Mouse (Mus musculus): ENCODE measurements at regions not wholly inside any gene's neighbourhood (a gene's known extent, or its start where the extent isn't known, plus 50 kb on each side); places are given as distances from the start of the nearest gene placed in this dataset.

- no peak overlapping the region for H3K4me3 ChIP-seq (ENCODE audit: low read depth, low read length)
- H3K9ac ChIP-seq (ENCODE audit: low read depth, low read length) = no peak overlapping the region
- H3K4me2 ChIP-seq = no peak overlapping the region
- H3K27ac ChIP-seq (ENCODE audit: low read depth, low read length) = no peak overlapping the region
- H3K36me3 ChIP-seq (ENCODE audit: control insufficient read depth, insufficient read depth, low read length) = no peaks in the 10 kb centered on the region
- ATAC-seq (replicated peaks; ENCODE audit: insufficient number of reproducible peaks, low FRiP score, low TSS enrichment) = no peak
- H3K27me3 ChIP-seq (ENCODE audit: control insufficient read depth, insufficient read depth, low read length) = no peaks in the 10 kb centered on the region
- H3K4me1 ChIP-seq (ENCODE audit: control insufficient read depth, insufficient read depth, low read length) = 0 out of 2 replicates have a peak, but pooled peaks cover 5% of the 10 kb centered on the region
- H3K9me3 ChIP-seq (replicated peaks; ENCODE audit: control insufficient read depth, low read length) = no peaks in the 10 kb centered on the region
Observed at GRCm38 (mm10) chr3:128093046-128093445, 196.9 kb upstream of the Fam241a start.

- Histone ChIP-seq H3K4me1 (ENCODE audit: control insufficient read depth, insufficient read depth, low read length) (no peaks in the 10 kb centered on the region), H3K27ac (ENCODE audit: low read depth, low read length) (no peak overlapping the region), H3K27me3 (ENCODE audit: control insufficient read depth, insufficient read depth, low read length) (no peaks in the 10 kb centered on the region), H3K4me3 (ENCODE audit: low read depth, low read length) (no peak overlapping the region), H3K36me3 (ENCODE audit: control insufficient read depth, insufficient read depth, low read length) (no peaks in the 10 kb centered on the region), H3K9me3 (replicated peaks; ENCODE audit: control insufficient read depth, low read length) (no peaks in the 10 kb centered on the region), H3K9ac (ENCODE audit: low read depth, low read length) (no peak overlapping the region), H3K4me2 (no peak overlapping the region)
- ATAC-seq (replicated peaks; ENCODE audit: insufficient number of reproducible peaks, low FRiP score, low TSS enrichment) = no peak; the same call in 1 of the 2 replicates
- 28% methylated on average over 4 of the region's 4 CpGs for WGBS (ENCODE audit: insufficient replicate concordance)
Observed at GRCm38 (mm10) chr3:128088207-128088606, 192.1 kb upstream of the Fam241a start.

- Histone ChIP-seq H3K4me3 (ENCODE audit: low read depth, low read length) (no peak overlapping the region), H3K9me3 (replicated peaks; ENCODE audit: control insufficient read depth, low read length) (no peaks in the 10 kb centered on the region), H3K4me1 (ENCODE audit: control insufficient read depth, insufficient read depth, low read length) (no peaks in the 10 kb centered on the region), H3K4me2 (no peak overlapping the region), H3K36me3 (ENCODE audit: control insufficient read depth, insufficient read depth, low read length) (no peaks in the 10 kb centered on the region), H3K27ac (ENCODE audit: low read depth, low read length) (no peak overlapping the region), H3K27me3 (ENCODE audit: control insufficient read depth, insufficient read depth, low read length) (no peaks in the 10 kb centered on the region), H3K9ac (ENCODE audit: low read depth, low read length) (no peak overlapping the region)
- WGBS (ENCODE audit: insufficient replicate concordance) = 77% methylated on average over 10 of the region's 10 CpGs
- no peak for ATAC-seq (replicated peaks; ENCODE audit: insufficient number of reproducible peaks, low FRiP score, low TSS enrichment)
Observed at GRCm38 (mm10) chr3:128087163-128087562, 191.0 kb upstream of the Fam241a start.

- 48% methylated on average over 6 of the region's 6 CpGs for WGBS (ENCODE audit: insufficient replicate concordance)
- Histone ChIP-seq H3K27me3 (ENCODE audit: control insufficient read depth, insufficient read depth, low read length) (no peaks in the 10 kb centered on the region), H3K4me2 (no peak overlapping the region), H3K4me1 (ENCODE audit: control insufficient read depth, insufficient read depth, low read length) (no peaks in the 10 kb centered on the region), H3K9ac (ENCODE audit: low read depth, low read length) (no peak overlapping the region), H3K9me3 (replicated peaks; ENCODE audit: control insufficient read depth, low read length) (no peaks in the 10 kb centered on the region), H3K27ac (ENCODE audit: low read depth, low read length) (no peak overlapping the region), H3K4me3 (ENCODE audit: low read depth, low read length) (no peak overlapping the region), H3K36me3 (ENCODE audit: control insufficient read depth, insufficient read depth, low read length) (no peaks in the 10 kb centered on the region)
- 0 out of 2 replicates have a peak, but pooled peaks have one; percentile 31 for ATAC-seq (replicated peaks; ENCODE audit: insufficient number of reproducible peaks, low FRiP score, low TSS enrichment)
Observed at GRCm38 (mm10) chr3:128082463-128082862, 186.3 kb upstream of the Fam241a start.

GRCm38 (mm10) chr3:128081430-128081829 lies 185.3 kb upstream of the Fam241a start:
- no peak for ATAC-seq (replicated peaks; ENCODE audit: insufficient number of reproducible peaks, low FRiP score, low TSS enrichment)
- Histone ChIP-seq H3K4me2 (no peak overlapping the region), H3K27ac (ENCODE audit: low read depth, low read length) (no peak overlapping the region), H3K27me3 (ENCODE audit: control insufficient read depth, insufficient read depth, low read length) (no peaks in the 10 kb centered on the region), H3K9ac (ENCODE audit: low read depth, low read length) (no peak overlapping the region), H3K36me3 (ENCODE audit: control insufficient read depth, insufficient read depth, low read length) (no peaks in the 10 kb centered on the region), H3K4me1 (ENCODE audit: control insufficient read depth, insufficient read depth, low read length) (no peaks in the 10 kb centered on the region), H3K9me3 (replicated peaks; ENCODE audit: control insufficient read depth, low read length) (no peaks in the 10 kb centered on the region), H3K4me3 (ENCODE audit: low read depth, low read length) (no peak overlapping the region)
- 76% methylated on average over 1 of the region's 1 CpGs for WGBS (ENCODE audit: insufficient replicate concordance)

GRCm38 (mm10) chr3:128067861-128068260 lies 171.7 kb upstream of the Fam241a start:
- Histone ChIP-seq H3K4me3 (ENCODE audit: low read depth, low read length) (no peak overlapping the region), H3K4me1 (ENCODE audit: control insufficient read depth, insufficient read depth, low read length) (no peaks in the 10 kb centered on the region), H3K36me3 (ENCODE audit: control insufficient read depth, insufficient read depth, low read length) (no peaks in the 10 kb centered on the region), H3K9me3 (replicated peaks; ENCODE audit: control insufficient read depth, low read length) (no peaks in the 10 kb centered on the region), H3K4me2 (no peak overlapping the region), H3K27me3 (ENCODE audit: control insufficient read depth, insufficient read depth, low read length) (no peaks in the 10 kb centered on the region), H3K9ac (ENCODE audit: low read depth, low read length) (no peak overlapping the region), H3K27ac (ENCODE audit: low read depth, low read length) (no peak overlapping the region)
- 65% methylated on average over 4 of the region's 4 CpGs for WGBS (ENCODE audit: insufficient replicate concordance)
- no peak for ATAC-seq (replicated peaks; ENCODE audit: insufficient number of reproducible peaks, low FRiP score, low TSS enrichment)

GRCm38 (mm10) chr3:128054031-128054430 lies 157.9 kb upstream of the Fam241a start:
- no peak overlapping the region for H3K4me3 ChIP-seq (ENCODE audit: low read depth, low read length)
- WGBS (ENCODE audit: insufficient replicate concordance) = 82% methylated on average over 9 of the region's 9 CpGs
- H3K4me2 ChIP-seq = no peak overlapping the region
- H3K36me3 ChIP-seq (ENCODE audit: control insufficient read depth, insufficient read depth, low read length) = no peaks in the 10 kb centered on the region
- no peaks in the 10 kb centered on the region for H3K27me3 ChIP-seq (ENCODE audit: control insufficient read depth, insufficient read depth, low read length)
- peaks cover under 1% of the 10 kb centered on the region; the same call in 1 of the 2 replicates for H3K4me1 ChIP-seq (ENCODE audit: control insufficient read depth, insufficient read depth, low read length)
- ATAC-seq (replicated peaks; ENCODE audit: insufficient number of reproducible peaks, low FRiP score, low TSS enrichment) = no peak
- H3K9ac ChIP-seq (ENCODE audit: low read depth, low read length) = no peak overlapping the region
- H3K9me3 ChIP-seq (replicated peaks; ENCODE audit: control insufficient read depth, low read length) = no peaks in the 10 kb centered on the region
- H3K27ac ChIP-seq (ENCODE audit: low read depth, low read length) = no peak overlapping the region

- H3K4me1 ChIP-seq (ENCODE audit: control insufficient read depth, insufficient read depth, low read length) = no peaks in the 10 kb centered on the region
- no peak overlapping the region for H3K9ac ChIP-seq (ENCODE audit: low read depth, low read length)
- ATAC-seq (replicated peaks; ENCODE audit: insufficient number of reproducible peaks, low FRiP score, low TSS enrichment) = no peak
- no peaks in the 10 kb centered on the region for H3K27me3 ChIP-seq (ENCODE audit: control insufficient read depth, insufficient read depth, low read length)
- H3K4me2 ChIP-seq = no peak overlapping the region
- H3K9me3 ChIP-seq (replicated peaks; ENCODE audit: control insufficient read depth, low read length) = no peaks in the 10 kb centered on the region
- WGBS (ENCODE audit: insufficient replicate concordance) = 68% methylated on average over 3 of the region's 3 CpGs
- H3K27ac ChIP-seq (ENCODE audit: low read depth, low read length) = no peak overlapping the region
- H3K4me3 ChIP-seq (ENCODE audit: low read depth, low read length) = no peak overlapping the region
- no peaks in the 10 kb centered on the region for H3K36me3 ChIP-seq (ENCODE audit: control insufficient read depth, insufficient read depth, low read length)
Observed at GRCm38 (mm10) chr3:128043709-128044108, 147.6 kb upstream of the Fam241a start.

- no peaks in the 10 kb centered on the region for H3K27me3 ChIP-seq (ENCODE audit: control insufficient read depth, insufficient read depth, low read length)
- WGBS (ENCODE audit: insufficient replicate concordance) = 55% methylated on average over 12 of the region's 12 CpGs
- H3K4me2 ChIP-seq = no peak overlapping the region
- no peaks in the 10 kb centered on the region for H3K9me3 ChIP-seq (replicated peaks; ENCODE audit: control insufficient read depth, low read length)
- H3K4me1 ChIP-seq (ENCODE audit: control insufficient read depth, insufficient read depth, low read length) = no peaks in the 10 kb centered on the region
- no peak overlapping the region for H3K27ac ChIP-seq (ENCODE audit: low read depth, low read length)
- no peak overlapping the region for H3K4me3 ChIP-seq (ENCODE audit: low read depth, low read length)
- no peak overlapping the region for H3K9ac ChIP-seq (ENCODE audit: low read depth, low read length)
- no peak for ATAC-seq (replicated peaks; ENCODE audit: insufficient number of reproducible peaks, low FRiP score, low TSS enrichment)
- H3K36me3 ChIP-seq (ENCODE audit: control insufficient read depth, insufficient read depth, low read length) = no peaks in the 10 kb centered on the region
Observed at GRCm38 (mm10) chr3:128040407-128041115, 144.4 kb upstream of the Fam241a start.
